Mouse (Mus musculus) heart, postnatal 0 days (tissue): ENCODE measurements around the gene Pcx.

Experiments used
- CTCF ChIP-seq: IDR thresholded peaks from 2 replicates; pipeline ENCODE4 v1.5.1; 2016; ENCODE audit warnings: antibody characterized with exemption, control low read depth, low read depth
- EP300 ChIP-seq: IDR thresholded peaks from 2 replicates; pipeline ENCODE4 v1.6.1; 2016; ENCODE audit warnings: antibody characterized with exemption, low read depth

DNA sequence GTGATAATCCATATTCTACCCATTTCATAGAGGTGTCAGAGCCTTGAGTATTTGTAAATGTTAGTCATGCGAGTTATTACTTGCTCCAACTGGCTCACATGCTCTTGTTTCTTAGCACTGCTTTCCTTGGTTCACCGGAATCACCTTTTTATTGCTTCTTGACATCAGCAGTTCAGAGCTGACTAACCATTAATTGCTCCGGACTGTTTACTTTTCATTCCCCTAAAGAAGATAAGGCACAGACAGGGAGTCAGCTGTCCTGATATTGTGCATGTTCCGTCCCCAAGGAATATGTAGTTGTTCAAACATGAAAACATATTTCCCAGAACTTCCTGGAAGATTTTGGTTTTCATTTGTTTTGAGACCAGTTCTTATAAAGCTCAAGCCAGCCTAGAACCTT, 160.5 kb downstream of the Pcx start:
- TF ChIP-seq CTCF (no peak), EP300 (no peak)
